Mouse (Mus musculus) bone marrow, adult 2 months (tissue): Measurements from ENCODE around the gene Abo. TPM values are rescaled to one million over a fixed set of nuclear protein-coding genes. Genes with fewer than 3 reads are reported as not detected.

Experiments
- H3K27ac ChIP-seq: fragments of 200-500 bp; 2 replicates; pipeline ENCODE4 v1.5.1; 2012; ENCODE audit warnings: low read depth, mild to moderate bottlenecking, control low read depth, inconsistent platforms, low read length; ENCODE audit not compliant: control insufficient read depth, poor library complexity, insufficient read depth
- H3K4me1 ChIP-seq: fragments of 200-500 bp; 2 replicates; pipeline ENCODE4 v1.6.1; 2011; ENCODE audit warnings: low read length; ENCODE audit not compliant: control insufficient read depth, insufficient read depth
- H3K4me3 ChIP-seq: fragments of 200-500 bp; replicated peaks from 2 replicates; pipeline ENCODE3; 2011; ENCODE audit warnings: mild to moderate bottlenecking, low read depth, low read length, control low read depth; ENCODE audit not compliant: control insufficient read depth
- CTCF ChIP-seq: fragments of 200-500 bp; IDR thresholded peaks from 2 replicates; pipeline ENCODE4 v1.5.1; 2011; ENCODE audit warnings: low read length, control low read depth; ENCODE audit not compliant: control insufficient read depth, insufficient read depth
- POLR2A ChIP-seq: fragments of 200-500 bp; IDR thresholded peaks from 2 replicates; pipeline ENCODE4 v1.6.1; 2011; ENCODE audit warnings: low read depth, mild to moderate bottlenecking, control low read depth, low read length, borderline replicate concordance; ENCODE audit not compliant: control insufficient read depth
- WGBS: fragments of 180-500 bp; shearing (Covaris S2); methylation state at CpG from one replicate; pipeline ENCODE4 v1.1.7; 2018; 5-methylcytosine and 5-hydroxymethylcytosine counted together
- polyA plus RNA-seq: library from polyadenylated mRNA; stranded (reverse); fragments of >200 nt; gene quantifications from 2 replicates; pipeline ENCODE4 v1.2.4, GENCODE M21; 2011; ENCODE audit warnings: low replicate concordance; ENCODE audit not compliant: missing spikeins, insufficient read depth, insufficient read length

The Abo gene
- polyA plus RNA-seq, 1 experiment = not detected

GRCm38 (mm10) chr2:26908710-26909386 lies 44.1 kb upstream of the Abo start:
- Histone ChIP-seq H3K4me3 (peak overlapping the region; percentile 11), H3K4me1 (peaks cover 3% of the 10 kb centered on the region; the same call in 1 of the 2 replicates), H3K27ac (no peak overlapping the region)
- no peak for TF ChIP-seq CTCF
- WGBS = 64% methylated on average over 18 of the region's 18 CpGs

GRCm38 (mm10) chr2:26907109-26907508 lies 42.3 kb upstream of the Abo start:
- peak; percentile 92 for TF ChIP-seq CTCF
- TF ChIP-seq POLR2A = no peak
- WGBS = 39% methylated on average over 4 of the region's 4 CpGs
- Histone ChIP-seq H3K4me1 (peaks cover 5% of the 10 kb centered on the region; the same call in 1 of the 2 replicates), H3K4me3 (no peak overlapping the region), H3K27ac (no peak overlapping the region)

GRCm38 (mm10) chr2:26906431-26906830 lies 41.7 kb upstream of the Abo start:
- no peak for TF ChIP-seq CTCF
- TF ChIP-seq POLR2A = no peak
- Histone ChIP-seq H3K27ac (no peak overlapping the region), H3K4me1 (peaks cover 5% of the 10 kb centered on the region; the same call in 1 of the 2 replicates), H3K4me3 (no peak overlapping the region)
- 89% methylated on average over 3 of the region's 3 CpGs for WGBS

- TF ChIP-seq POLR2A (no peak), CTCF (no peak)
- no peak overlapping the region for H3K4me3 ChIP-seq
- H3K4me1 ChIP-seq = peaks cover 4% of the 10 kb centered on the region; the same call in 1 of the 2 replicates
- WGBS = 81% methylated on average over 2 of the region's 2 CpGs
- H3K27ac ChIP-seq = no peak overlapping the region
Observed at GRCm38 (mm10) chr2:26905936-26906335, 41.2 kb upstream of the Abo start.

GRCm38 (mm10) chr2:26903311-26903710 lies 38.5 kb upstream of the Abo start:
- Histone ChIP-seq H3K4me1 (peaks cover 4% of the 10 kb centered on the region; the same call in 1 of the 2 replicates), H3K4me3 (peak overlapping the region; percentile 95), H3K27ac (peak overlapping the region; percentile 79)
- TF ChIP-seq CTCF (no peak), POLR2A (no peak)
- WGBS = 6% methylated on average over 7 of the region's 7 CpGs

- no peak for TF ChIP-seq CTCF
- peak; percentile 62; the same call in 1 of the 2 replicates for TF ChIP-seq POLR2A
Observed at GRCm38 (mm10) chr2:26902467-26903220, 37.9 kb upstream of the Abo start, which contains the start of gene Surf6. Surf6 (minus strand) TSS chr2:26902879.

GRCm38 (mm10) chr2:26901834-26902400 lies 37.1 kb upstream of the Abo start:
- TF ChIP-seq CTCF (no peak), POLR2A (no peak)
- Histone ChIP-seq H3K4me1 (peaks cover 4% of the 10 kb centered on the region; the same call in 1 of the 2 replicates), H3K4me3 (peak overlapping the region; percentile 48), H3K27ac (no peak overlapping the region)
- 6% methylated on average over 7 of the region's 7 CpGs for WGBS

More at GRCm38 (mm10) chr2:26902467-26903220, 37.9 kb upstream of the Abo start, which contains the start of gene Surf6:
- under 1% methylated on average over 41 of the region's 41 CpGs for WGBS
- H3K4me1 ChIP-seq = peaks cover 4% of the 10 kb centered on the region; the same call in 1 of the 2 replicates
- peak within 1 kb of the TSS; percentile 95 for H3K4me3 ChIP-seq
- H3K27ac ChIP-seq = peak within 1 kb of the TSS; percentile 79

- Histone ChIP-seq H3K4me1 (peaks cover 4% of the 10 kb centered on the region; the same call in 1 of the 2 replicates), H3K27ac (no peak overlapping the region), H3K4me3 (no peak overlapping the region)
- WGBS = 44% methylated on average over 1 of the region's 1 CpGs
- TF ChIP-seq POLR2A (no peak), CTCF (no peak)
Observed at GRCm38 (mm10) chr2:26900731-26901130, 36.0 kb upstream of the Abo start.
